Mouse (Mus musculus): ENCODE measurements around the gene Flrt3.

Flrt3 gene

GRCm38 (mm10) chr2:140653481-140653880 is 17.8 kb downstream of the Flrt3 start:
- no peak for DNase-seq (ENCODE audit: low read depth, low spot score)

GRCm38 (mm10) chr2:140621730-140622337 is 49.4 kb downstream of the Flrt3 start:
- no peak for DNase-seq (ENCODE audit: low read depth, low spot score)

GRCm38 (mm10) chr2:140615451-140615850 is 55.8 kb downstream of the Flrt3 start:
- no peak for DNase-seq (ENCODE audit: low read depth, low spot score)
